Mouse (Mus musculus): ENCODE results near the gene Ms4a14.

- TF ChIP-seq TAL1 (IDR thresholded peaks at IDR 0.05; ENCODE audit: low read length) (no peak), GATA1 (IDR thresholded peaks at IDR 0.05; ENCODE audit: low read length) (no peak)
Observed at GRCm38 (mm10) chr19:11283773-11284172, 30.5 kb downstream of the Ms4a14 start, which contains the start of gene Ms4a5.
